ENCODE assay signal across 8 mouse cellular contexts in genomic region chr17:90999667-91000154, GRCm38 (mm10).
A peak's percentile ranks its signal among the peaks of the same experiment; 100 is the strongest.
DNase-seq lines count a peak whose midpoint lies in the region; ATAC-seq and TF ChIP-seq lines count a peak whose summit lies in the region.
"Had no signal": no experiment of that assay in that cellular context is flagged by ENCODE, and none has a peak within 500 bp of the region (broad histone marks: within the 10 kb centered on the region; RNA-seq: fewer than 3 reads in every experiment).

No protein-coding gene starts in this region.

- no peaks in the 10 kb centered on the region for H3K9me3 ChIP-seq in liver, embryonic 11.5 days (ENCODE audit: control insufficient read depth, low read length)
- H3K9me3 ChIP-seq in midbrain, postnatal 0 days (ENCODE audit: low read length): no peaks in the 10 kb centered on the region

- intact Hi-C loops in heart, postnatal 14 days (cut with DNase I): no loop called here

- H3K36me3 ChIP-seq in liver, adult 2 months (ENCODE audit: control insufficient read depth, insufficient read depth, low read length): no peaks in the 10 kb centered on the region
- H3K36me3 ChIP-seq in liver, embryonic 11.5 days (ENCODE audit: control insufficient read depth, insufficient read depth, low read length): no peaks in the 10 kb centered on the region
- H3K36me3 ChIP-seq in midbrain, postnatal 0 days (ENCODE audit: insufficient read depth, low read length): no peaks in the 10 kb centered on the region

- H3K27ac ChIP-seq in liver, adult 2 months (replicated peaks; ENCODE audit: insufficient read depth, low read depth, low read length): no peak overlapping the region
- no peak overlapping the region for H3K27ac ChIP-seq in liver, embryonic 11.5 days (ENCODE audit: low read depth, low read length)
- H3K27ac ChIP-seq in midbrain, postnatal 0 days (ENCODE audit: low read depth, low read length): peak overlapping the region; percentile 13; the same call in 1 of the 2 replicates
- H3K27ac ChIP-seq: macrophage had no signal

- WGBS in liver, adult 2 months: 71% methylated on average over 4 of the region's 4 CpGs
- WGBS in liver, embryonic 11.5 days: 60% methylated on average over 4 of the region's 4 CpGs
- WGBS in midbrain, postnatal 0 days: 50% methylated on average over 4 of the region's 4 CpGs

- H3K9ac ChIP-seq in liver, adult 2 months (ENCODE audit: low read depth, low read length): no peak overlapping the region
- no peak overlapping the region for H3K9ac ChIP-seq in liver, embryonic 11.5 days (ENCODE audit: low read depth, low read length)
- H3K9ac ChIP-seq in midbrain, postnatal 0 days (replicated peaks; ENCODE audit: low read length, poor library complexity, severe bottlenecking): no peak overlapping the region

- no peaks in the 10 kb centered on the region for H3K4me1 ChIP-seq in liver, adult 2 months (ENCODE audit: control insufficient read depth, insufficient read depth, low read length)
- H3K4me1 ChIP-seq in liver, embryonic 11.5 days (replicated peaks; ENCODE audit: control insufficient read depth, insufficient read depth, low read length): no peaks in the 10 kb centered on the region
- H3K4me1 ChIP-seq in midbrain, postnatal 0 days (ENCODE audit: insufficient read depth, low read length): 0 out of 2 replicates have a peak, but pooled peaks cover 3% of the 10 kb centered on the region

- no peak for ATAC-seq in liver, embryonic 11.5 days (replicated peaks; ENCODE audit: low FRiP score)
- ATAC-seq in midbrain, postnatal 0 days (ENCODE audit: low FRiP score): peak; percentile 49; the same call in 1 of the 2 replicates

- DNase-seq in liver, adult 2 months (ENCODE audit: extremely low read depth, low read depth, low spot score): peak; percentile 8
- DNase-seq in liver, embryonic 11.5 days (ENCODE audit: low spot score): no peak
- DNase-seq in cerebellum, postnatal 10 days: peak; percentile 38 to 41
- peak; percentile 19 to 21 for DNase-seq in heart, postnatal 14 days
- peak; percentile 38 for DNase-seq in midbrain, postnatal 0 days (ENCODE audit: low spot score)
- DNase-seq in spleen, postnatal 14 days (ENCODE audit: low spot score in 2 of 2): no peak
- no peak for DNase-seq in thymus, postnatal 4 days

- H3K79me2 ChIP-seq in liver, adult 2 months (ENCODE audit: control insufficient read depth, insufficient read depth, low read length): no peaks in the 10 kb centered on the region

- H3K4me2 ChIP-seq in liver, embryonic 11.5 days: no peak overlapping the region
- no peak overlapping the region for H3K4me2 ChIP-seq in midbrain, postnatal 0 days (ENCODE audit: low read depth, low read length, poor library complexity, severe bottlenecking)

- no peaks in the 10 kb centered on the region for H3K27me3 ChIP-seq in liver, adult 2 months (ENCODE audit: control insufficient read depth, insufficient read depth, low read length)
- H3K27me3 ChIP-seq in liver, embryonic 11.5 days (replicated peaks; ENCODE audit: control insufficient read depth, insufficient read depth, low read length): no peaks in the 10 kb centered on the region
- no peaks in the 10 kb centered on the region for H3K27me3 ChIP-seq in midbrain, postnatal 0 days (ENCODE audit: insufficient read depth, low read length)

- TF ChIP-seq POLR2A in liver, adult 2 months (IDR thresholded peaks at IDR 0.05; ENCODE audit: extremely low read depth, insufficient read depth, low read length): no peak

- no peak overlapping the region for H3K4me3 ChIP-seq in liver, adult 2 months (ENCODE audit: insufficient read depth, low read depth, low read length)
- no peak overlapping the region for H3K4me3 ChIP-seq in liver, embryonic 11.5 days (ENCODE audit: low read depth, low read length)
- no peak overlapping the region for H3K4me3 ChIP-seq in midbrain, postnatal 0 days (ENCODE audit: low read depth, low read length)

- TF ChIP-seq CTCF in liver, adult 2 months (IDR thresholded peaks at IDR 0.05; ENCODE audit: low read depth, low read length): no peak
- TF ChIP-seq CTCF in midbrain, postnatal 0 days (IDR thresholded peaks at IDR 0.05): no peak

Comparison
In these comparisons a context has a peak if more than half of its experiments do, and no peak if none do; other contexts are left out.
1. DNase-seq: peak in liver, adult 2 months (single experiment), cerebellum, postnatal 10 days (2 of 2), heart, postnatal 14 days (2 of 2) and midbrain, postnatal 0 days (single experiment); none in liver, embryonic 11.5 days (single experiment), spleen, postnatal 14 days (0 of 2) and thymus, postnatal 4 days (single experiment).